Mouse (Mus musculus) kidney, adult 10 weeks (tissue): ENCODE results near the gene Prss32. TPM values are rescaled to one million over a fixed set of nuclear protein-coding genes. Genes with fewer than 3 reads are reported as not detected.

ENCODE experiments used
- polyA plus RNA-seq: library from polyadenylated mRNA; stranded (reverse); fragments of 350-450 nt; fragmentation: Illumina TruSeq; extraction: RNeasy Lipid Tissue Mini Kit (QIAGEN cat#74804); gene quantifications from one replicate; pipeline ENCODE4 v1.2.3, GENCODE M21; 2014; ENCODE audit warnings: low read depth, low replicate concordance

The Prss32 gene
- polyA plus RNA-seq: not detected

DNA sequence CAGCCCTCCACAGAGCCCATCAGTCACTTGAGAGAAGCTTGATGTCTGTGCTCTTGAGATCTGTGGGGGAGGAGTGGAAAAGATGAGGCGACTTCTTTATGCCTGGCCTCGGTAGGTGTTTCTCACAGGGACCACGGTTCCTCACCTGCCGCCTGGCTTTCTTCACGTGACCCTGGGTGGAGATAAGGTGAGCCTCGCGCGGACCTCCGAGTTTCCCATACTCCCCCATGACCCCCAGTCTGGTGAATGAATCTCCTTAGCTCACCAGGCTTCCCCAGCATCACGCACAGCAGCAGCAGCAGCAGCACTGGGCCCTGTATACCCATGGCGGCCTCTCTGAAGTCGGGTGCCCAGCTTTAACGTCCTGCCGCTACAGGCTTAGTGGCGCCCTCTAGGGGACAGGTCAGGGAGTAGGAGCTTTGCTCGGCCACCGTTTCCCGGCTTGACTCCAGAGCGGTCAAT lies at the start of gene Prss32, which contains the start of gene Prss41:
Gene Prss32, plus strand, starts transcription at position 44 of the 462 bp plus-strand sequence.
Gene Prss41, minus strand, starts transcription at position 361 of the 462 bp plus-strand sequence.

DNA sequence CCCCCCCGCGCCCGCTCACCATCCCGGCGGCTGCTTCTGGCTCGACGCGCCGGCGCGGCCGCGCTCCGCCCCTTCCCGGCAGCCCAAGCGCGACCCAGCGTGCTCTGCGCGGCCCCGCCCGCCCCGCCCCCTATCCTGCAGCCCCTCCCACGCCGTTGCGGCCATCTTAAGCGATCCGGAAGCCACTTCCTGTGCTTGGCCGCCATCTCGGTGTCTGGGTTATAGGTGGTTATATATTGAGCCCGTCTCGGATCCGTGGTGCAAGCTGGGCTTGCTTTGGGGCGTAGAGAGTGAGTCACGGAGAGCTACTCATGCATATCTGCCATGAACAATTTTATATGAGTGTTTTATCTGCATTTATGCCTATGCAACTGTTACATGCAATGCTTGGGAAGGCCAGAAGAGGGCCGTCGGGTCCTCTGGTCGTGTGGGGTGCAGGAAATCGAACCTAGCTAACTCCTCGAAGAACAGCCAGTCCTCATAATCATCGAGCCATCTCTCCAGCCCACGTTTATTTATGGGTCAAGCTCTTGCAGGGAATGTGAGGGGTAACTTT lies 14.5 kb upstream of the Prss32 start, which contains the start of gene Elob:
Gene Elob, minus strand, starts transcription at position 73 of the 556 bp plus-strand sequence.

DNA sequence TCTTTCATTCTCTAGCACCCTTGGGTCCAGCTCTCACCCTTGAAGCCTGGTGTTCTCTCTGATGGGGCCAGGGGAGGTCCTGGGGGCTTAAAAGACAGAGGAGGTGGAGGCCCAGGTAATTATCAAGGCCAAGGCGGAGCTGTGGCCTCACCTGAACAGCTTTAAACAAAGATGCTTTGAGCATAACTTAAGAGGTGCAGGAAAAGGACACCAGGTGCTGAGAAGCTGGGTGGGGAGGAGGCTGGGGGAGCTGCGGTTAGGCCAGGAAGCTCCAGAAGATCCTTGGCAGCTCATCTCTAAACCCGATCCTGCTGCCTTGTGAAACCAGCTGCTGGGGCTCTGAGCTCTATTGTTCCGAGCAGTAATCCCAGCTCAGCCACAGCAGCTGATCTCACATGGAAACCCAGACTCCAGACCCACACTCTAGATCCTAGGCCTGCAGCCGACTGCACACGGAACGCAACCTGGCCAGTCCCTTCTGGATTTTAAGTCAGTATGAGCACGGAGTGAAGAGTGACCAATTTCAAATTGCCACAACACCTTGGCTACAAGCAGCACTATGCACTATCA lies 7.6 kb upstream of the Prss32 start, which contains the start of gene Prss33:
Gene Prss33, minus strand, starts transcription at position 51 of the 570 bp plus-strand sequence.

DNA sequence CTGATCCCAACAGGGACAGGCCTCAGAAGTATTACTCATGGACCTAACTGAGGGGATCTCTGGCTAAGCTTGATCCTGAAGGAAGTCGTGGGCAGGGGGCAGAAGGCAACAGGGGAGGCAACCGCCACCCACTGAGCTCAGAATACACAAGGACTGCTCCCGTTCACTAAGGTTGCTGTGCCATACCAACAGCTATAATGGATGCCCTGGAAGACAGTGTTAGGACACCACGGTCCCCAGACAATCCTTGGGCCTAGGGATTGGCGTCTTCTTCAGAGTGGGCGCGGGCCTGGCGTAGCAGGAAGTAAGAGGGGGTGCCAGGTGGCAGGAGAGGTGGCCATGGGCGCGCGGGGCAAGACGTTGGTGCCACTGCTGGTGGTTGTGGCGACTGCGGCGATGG lies 24.1 kb downstream of the Prss32 start, which contains the start of gene Prss21:
Gene Prss21, plus strand, starts transcription at position 301 of the 400 bp plus-strand sequence.

DNA sequence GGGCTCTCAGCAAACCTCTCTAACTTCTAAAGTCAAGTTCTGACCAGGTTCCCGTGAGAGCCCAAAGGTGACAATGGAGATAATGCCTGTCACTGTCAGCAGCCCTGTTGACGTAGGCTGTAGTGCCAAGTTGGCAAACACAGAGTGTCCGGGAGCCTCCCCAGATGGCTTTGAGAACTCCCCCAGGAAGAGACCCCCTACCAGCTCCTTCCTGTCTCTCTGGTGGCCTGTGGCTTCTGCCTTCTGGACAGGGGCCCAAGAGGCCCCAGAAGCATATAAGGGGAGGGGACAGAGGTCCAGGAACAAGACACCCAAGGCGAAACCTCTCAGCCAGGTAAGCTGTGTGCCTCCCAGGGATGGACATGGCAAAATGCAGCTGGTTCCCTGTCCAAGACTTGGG lies 36.9 kb downstream of the Prss32 start, which contains the start of the genes Dcpp1 and Dcpp2:
Gene Dcpp1, plus strand, starts transcription at position 301 of the 400 bp plus-strand sequence.
Gene Dcpp2, plus strand, starts transcription at position 305 of the 400 bp plus-strand sequence.

Other genes with a start within 250 kb of the Prss32 start
- gene Zfp13, start 244.4 kb upstream of the Prss32 start, polyA plus RNA-seq: not detected
- not detected for gene Zscan10, start 243.0 kb upstream of the Prss32 start, polyA plus RNA-seq
- 0.08 TPM for gene Mmp25, start 198.6 kb upstream of the Prss32 start, polyA plus RNA-seq
- 0.28 TPM for gene Bicdl2, start 183.3 kb upstream of the Prss32 start, polyA plus RNA-seq
- gene Hcfc1r1, start 170.3 kb upstream of the Prss32 start, polyA plus RNA-seq: 7.0 TPM
- 1.8 TPM for gene Thoc6, start 170.0 kb upstream of the Prss32 start, polyA plus RNA-seq
- 0.65 TPM for gene Tnfrsf12a, start 166.4 kb upstream of the Prss32 start, polyA plus RNA-seq
- gene Cldn6, start 164.6 kb upstream of the Prss32 start, polyA plus RNA-seq: 0.32 TPM
- gene Cldn9, start 159.8 kb upstream of the Prss32 start, polyA plus RNA-seq: not detected
- gene 1520401A03Rik, start 121.1 kb upstream of the Prss32 start, polyA plus RNA-seq: not detected
- not detected for gene Pkmyt1, start 117.5 kb upstream of the Prss32 start, polyA plus RNA-seq
- gene Paqr4, start 103.0 kb upstream of the Prss32 start, polyA plus RNA-seq: 0.65 TPM
- not detected for gene Kremen2, start 98.0 kb upstream of the Prss32 start, polyA plus RNA-seq
- 0.65 TPM for gene Flywch1, start 72.3 kb upstream of the Prss32 start, polyA plus RNA-seq
- gene Flywch2, start 57.8 kb upstream of the Prss32 start, polyA plus RNA-seq: not detected
- 69.0 TPM for gene Srrm2, start 53.3 kb upstream of the Prss32 start, polyA plus RNA-seq
- 12.0 TPM for gene Elob, start 14.7 kb upstream of the Prss32 start, polyA plus RNA-seq
- not detected for gene Prss33, start 7.8 kb upstream of the Prss32 start, polyA plus RNA-seq
- gene Prss41, start 317 bp downstream of the Prss32 start, polyA plus RNA-seq: not detected
- not detected for gene Prss21, start 24.2 kb downstream of the Prss32 start, polyA plus RNA-seq
- not detected for gene Dcpp1, start 37.0 kb downstream of the Prss32 start, polyA plus RNA-seq
- gene Dcpp2, start 37.0 kb downstream of the Prss32 start, polyA plus RNA-seq: not detected
- gene Dcpp3, start 73.6 kb downstream of the Prss32 start, polyA plus RNA-seq: not detected
- gene Sbp, start 97.8 kb downstream of the Prss32 start, polyA plus RNA-seq: not detected
- gene Sbpl, start 111.4 kb downstream of the Prss32 start, polyA plus RNA-seq: not detected
- not detected for gene Prss30, start 136.7 kb downstream of the Prss32 start, polyA plus RNA-seq
- gene Prss22, start 154.2 kb downstream of the Prss32 start, polyA plus RNA-seq: not detected
- gene Prss27, start 194.3 kb downstream of the Prss32 start, polyA plus RNA-seq: not detected
- gene Kctd5, start 229.6 kb downstream of the Prss32 start, polyA plus RNA-seq: 19.8 TPM